Mouse (Mus musculus) liver, embryonic 16.5 days (tissue): Measurements from ENCODE around the gene Olfr66. TPM values are rescaled to one million over a fixed set of nuclear protein-coding genes. Genes with fewer than 3 reads are reported as not detected.

Source experiments
- ATAC-seq: fragments of 200-750 bp; cut with Nextera tagmentation; 2 replicates; pipeline ENCODE4 v1.8.0; 2017; ENCODE audit warnings: low read depth, mild to moderate bottlenecking, moderate number of reproducible peaks, moderate library complexity
- H3K27ac ChIP-seq: fragments of 300-500 bp; sonication (generic); 2 replicates; pipeline ENCODE4 v1.5.1; 2014; ENCODE audit warnings: mild to moderate bottlenecking, low read length
- H3K27me3 ChIP-seq: fragments of 300-500 bp; sonication (generic); 2 replicates; pipeline ENCODE4 v1.6.1; 2014; ENCODE audit warnings: low read depth, low read length, mixed read lengths; ENCODE audit not compliant: control insufficient read depth, insufficient read depth
- H3K36me3 ChIP-seq: fragments of 300-500 bp; sonication (generic); 2 replicates; pipeline ENCODE4 v1.6.1; 2014; ENCODE audit warnings: mild to moderate bottlenecking; ENCODE audit not compliant: control insufficient read depth, insufficient read depth
- H3K4me1 ChIP-seq: fragments of 300-500 bp; sonication (generic); 2 replicates; pipeline ENCODE4 v1.6.1; 2014; ENCODE audit warnings: low read depth, low read length, mixed read lengths; ENCODE audit not compliant: control insufficient read depth
- H3K4me2 ChIP-seq: fragments of 300-500 bp; sonication (generic); 2 replicates; pipeline ENCODE4 v1.6.1; 2014; ENCODE audit warnings: low read depth, low read length, mixed read lengths
- H3K4me3 ChIP-seq: fragments of 300-500 bp; sonication (generic); 2 replicates; pipeline ENCODE4 v1.5.1; 2014; ENCODE audit warnings: low read depth, mild to moderate bottlenecking, low read length
- H3K9ac ChIP-seq: fragments of 300-500 bp; sonication (generic); 2 replicates; pipeline ENCODE4 v1.6.1; 2014; ENCODE audit warnings: low read depth, low read length
- H3K9me3 ChIP-seq: fragments of 300-500 bp; sonication (generic); replicated peaks from 2 replicates; pipeline ENCODE4 v1.6.1; 2016; ENCODE audit warnings: low read length; ENCODE audit not compliant: control insufficient read depth
- WGBS: fragments of 180-500 bp; shearing (Covaris S2); extraction: QIAGEN DNeasy Blood & Tissue Kit; methylation state at CpG from one replicate; pipeline ENCODE4 v1.1.7; 2014; ENCODE audit not compliant: insufficient replicate concordance; 5-methylcytosine and 5-hydroxymethylcytosine counted together
- polyA plus RNA-seq: library from polyadenylated mRNA; unstranded; fragments of >200 nt; fragmentation: Nextera tagmentation; extraction: Ambion mirVana; gene quantifications from 2 replicates; pipeline ENCODE4 v1.2.1, GENCODE M21; 2015

Gene Olfr66
- not detected in 2 replicates for polyA plus RNA-seq

- no peak for ATAC-seq
- Histone ChIP-seq H3K4me1 (no peaks in the 10 kb centered on the region), H3K27me3 (no peaks in the 10 kb centered on the region; the same call in 1 of the 2 replicates), H3K4me2 (no peak within 1 kb of the TSS), H3K4me3 (no peak within 1 kb of the TSS), H3K36me3 (no peaks in the 10 kb centered on the region), H3K27ac (no peak within 1 kb of the TSS), H3K9ac (no peak within 1 kb of the TSS), H3K9me3 (no peaks in the 10 kb centered on the region)
Observed at GRCm38 (mm10) chr7:103886152-103886551, at the start of gene Olfr66. Gene Olfr66 (minus strand): TSS chr7:103886252.

GRCm38 (mm10) chr7:103934264-103934663, 48.2 kb upstream of the Olfr66 start, which contains the start of gene Olfr632:
Gene Olfr632 (plus strand): TSS chr7:103934347.
- WGBS: 32% methylated on average over 2 of the region's 2 CpGs
- Histone ChIP-seq H3K27me3 (no peaks in the 10 kb centered on the region), H3K9ac (no peak within 1 kb of the TSS), H3K27ac (no peak within 1 kb of the TSS), H3K4me1 (no peaks in the 10 kb centered on the region), H3K4me2 (no peak within 1 kb of the TSS), H3K36me3 (no peaks in the 10 kb centered on the region), H3K9me3 (no peaks in the 10 kb centered on the region), H3K4me3 (no peak within 1 kb of the TSS)
- ATAC-seq: no peak

GRCm38 (mm10) chr7:103928525-103928924, 42.5 kb upstream of the Olfr66 start, which contains the start of gene Olfr631:
Gene Olfr631 (plus strand): TSS chr7:103928825.
- no peaks in the 10 kb centered on the region for H3K4me1 ChIP-seq
- H3K4me3 ChIP-seq: no peak within 1 kb of the TSS
- H3K9ac ChIP-seq: no peak within 1 kb of the TSS
- H3K36me3 ChIP-seq: no peaks in the 10 kb centered on the region
- no peak for ATAC-seq
- H3K27me3 ChIP-seq: no peaks in the 10 kb centered on the region
- no peak within 1 kb of the TSS for H3K27ac ChIP-seq
- H3K9me3 ChIP-seq: no peaks in the 10 kb centered on the region
- no peak within 1 kb of the TSS for H3K4me2 ChIP-seq

- peaks cover 47% of the 10 kb centered on the region for H3K4me1 ChIP-seq
- H3K9me3 ChIP-seq: no peaks in the 10 kb centered on the region
- peak overlapping the region; percentile 48 for H3K4me2 ChIP-seq
- no peaks in the 10 kb centered on the region for H3K36me3 ChIP-seq
- peak overlapping the region; percentile 46 for H3K9ac ChIP-seq
- H3K27ac ChIP-seq: peak overlapping the region; percentile 91
- ATAC-seq: peak; percentile 95
- no peaks in the 10 kb centered on the region for H3K27me3 ChIP-seq
- H3K4me3 ChIP-seq: peak overlapping the region; percentile 14; the same call in 1 of the 2 replicates
Observed at GRCm38 (mm10) chr7:103915338-103915737, 29.3 kb upstream of the Olfr66 start.

GRCm38 (mm10) chr7:103912969-103913511, 27.0 kb upstream of the Olfr66 start:
- Histone ChIP-seq H3K36me3 (no peaks in the 10 kb centered on the region), H3K9me3 (no peaks in the 10 kb centered on the region), H3K9ac (peak overlapping the region; percentile 55), H3K4me3 (peak overlapping the region; percentile 25; the same call in 1 of the 2 replicates), H3K27me3 (no peaks in the 10 kb centered on the region), H3K4me2 (peak overlapping the region; percentile 51), H3K4me1 (peaks cover 60% of the 10 kb centered on the region), H3K27ac (peak overlapping the region; percentile 82)
- peak; percentile 28 for ATAC-seq
- 33% methylated on average over 8 of the region's 8 CpGs for WGBS

DNA sequence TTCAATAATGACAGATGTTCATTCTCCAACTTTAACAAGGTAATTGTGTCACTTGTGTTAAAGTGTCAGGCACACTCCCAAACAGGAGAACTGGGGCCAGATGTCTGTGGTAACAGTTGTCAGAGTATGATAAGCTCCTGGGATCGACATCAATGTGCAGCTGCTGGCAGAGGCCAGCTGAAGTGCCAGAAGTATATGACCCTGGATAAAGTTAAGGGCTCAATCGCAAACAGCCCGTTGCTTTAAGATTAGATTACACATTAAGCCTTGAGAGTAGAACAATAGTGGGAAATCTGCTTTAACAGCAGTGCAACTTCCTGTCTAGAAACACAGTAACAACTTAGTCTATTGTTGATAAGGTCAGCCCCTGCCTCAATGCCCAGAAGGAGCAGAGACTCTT, 24.0 kb upstream of the Olfr66 start:
- peak; percentile 96 for ATAC-seq
- no peaks in the 10 kb centered on the region for H3K27me3 ChIP-seq
- H3K4me1 ChIP-seq: peaks cover 50% of the 10 kb centered on the region
- H3K27ac ChIP-seq: peak overlapping the region; percentile 91
- WGBS: 5% methylated on average over 3 of the region's 3 CpGs
- H3K4me2 ChIP-seq: peak overlapping the region; percentile 57
- no peaks in the 10 kb centered on the region for H3K9me3 ChIP-seq
- no peaks in the 10 kb centered on the region for H3K36me3 ChIP-seq
- no peak overlapping the region for H3K4me3 ChIP-seq
- peak overlapping the region; percentile 46; the same call in 1 of the 2 replicates for H3K9ac ChIP-seq

DNA sequence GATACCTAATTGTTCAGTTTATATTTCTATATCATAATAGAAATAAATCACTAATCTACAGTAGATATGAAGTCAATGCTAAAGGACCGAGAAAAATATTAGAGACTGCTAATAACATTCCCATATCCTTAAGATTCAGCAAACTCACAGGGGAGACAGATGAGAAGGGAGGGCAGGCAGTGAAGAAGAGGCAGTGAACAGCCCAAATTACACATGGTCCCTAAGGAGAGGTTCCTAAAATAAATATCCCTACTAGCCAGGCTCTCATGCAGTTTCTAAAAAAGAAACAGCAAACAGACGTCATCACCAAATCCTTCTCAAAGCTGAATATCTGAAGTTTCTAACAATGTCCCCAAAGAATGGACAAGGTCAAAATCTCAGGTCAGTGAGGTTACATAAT, 17.1 kb upstream of the Olfr66 start, which contains the start of gene Olfr65:
Gene Olfr65, plus strand, starts transcription at position 301 of the 400 bp plus-strand sequence.
- H3K9me3 ChIP-seq: no peaks in the 10 kb centered on the region
- 64% methylated on average over 2 of the region's 2 CpGs for WGBS
- ATAC-seq: no peak
- no peak within 1 kb of the TSS for H3K9ac ChIP-seq
- H3K4me3 ChIP-seq: no peak within 1 kb of the TSS
- H3K27me3 ChIP-seq: peaks cover 6% of the 10 kb centered on the region
- no peaks in the 10 kb centered on the region for H3K4me1 ChIP-seq
- no peak within 1 kb of the TSS for H3K27ac ChIP-seq
- H3K4me2 ChIP-seq: no peak within 1 kb of the TSS
- H3K36me3 ChIP-seq: no peaks in the 10 kb centered on the region

- ATAC-seq: no peak
- WGBS: 36% methylated on average over 1 of the region's 1 CpGs
- no peaks in the 10 kb centered on the region for H3K9me3 ChIP-seq
- H3K4me3 ChIP-seq: no peak within 1 kb of the TSS
- no peaks in the 10 kb centered on the region for H3K27me3 ChIP-seq
- no peak within 1 kb of the TSS for H3K4me2 ChIP-seq
- no peaks in the 10 kb centered on the region for H3K36me3 ChIP-seq
- no peak within 1 kb of the TSS for H3K9ac ChIP-seq
- H3K4me1 ChIP-seq: no peaks in the 10 kb centered on the region
- H3K27ac ChIP-seq: no peak within 1 kb of the TSS
Observed at GRCm38 (mm10) chr7:103894385-103894784, 8.3 kb upstream of the Olfr66 start, which contains the start of gene Olfr64. Gene Olfr64 (minus strand): TSS chr7:103894485.

DNA sequence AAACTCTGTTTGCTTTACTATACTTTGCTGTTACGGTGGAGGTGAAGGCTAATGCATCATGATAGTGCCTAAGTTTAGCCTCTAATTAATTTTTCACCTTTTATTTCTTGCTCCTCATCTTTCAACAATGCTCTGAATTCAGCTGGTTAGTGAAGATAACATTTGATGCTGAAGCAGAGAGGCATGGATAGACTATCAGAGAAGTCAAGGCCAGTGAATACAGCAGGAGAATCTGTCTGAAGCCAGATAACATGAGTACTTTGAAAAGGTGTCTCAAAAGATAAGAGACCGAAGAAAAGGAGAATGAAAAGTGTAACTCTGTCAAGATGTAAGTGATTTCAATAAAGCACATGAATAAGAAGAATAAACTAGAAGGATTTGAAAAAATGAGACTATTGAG, 9.0 kb downstream of the Olfr66 start:
- H3K9ac ChIP-seq: no peak overlapping the region
- 19% methylated on average over 2 of the region's 2 CpGs for WGBS
- H3K4me1 ChIP-seq: peaks cover 35% of the 10 kb centered on the region
- H3K36me3 ChIP-seq: no peaks in the 10 kb centered on the region
- ATAC-seq: peak; percentile 94
- no peak overlapping the region for H3K4me3 ChIP-seq
- H3K4me2 ChIP-seq: peak overlapping the region; percentile 20; the same call in 1 of the 2 replicates
- peak overlapping the region; percentile 82 for H3K27ac ChIP-seq
- no peaks in the 10 kb centered on the region for H3K27me3 ChIP-seq
- H3K9me3 ChIP-seq: no peaks in the 10 kb centered on the region
